Mouse (Mus musculus) megakaryocyte, embryonic 14.5 days (primary cell): Measurements from ENCODE around the gene Mab21l1.

Experiments
- FLI1 ChIP-seq: IDR thresholded peaks from 2 replicates; pipeline ENCODE4 v1.6.1; 2012; ENCODE audit warnings: low read length, inconsistent platforms, mixed read lengths
- GATA1 ChIP-seq: IDR thresholded peaks from 3 replicates; pipeline ENCODE4 v1.6.1; 2012; ENCODE audit warnings: mixed read lengths, low read length, inconsistent platforms, borderline replicate concordance

GRCm38 (mm10) chr3:55742654-55743053 is 39.7 kb upstream of the Mab21l1 start:
- TF ChIP-seq FLI1 = no peak
- TF ChIP-seq GATA1 = no peak
